In the genomic region with DNA sequence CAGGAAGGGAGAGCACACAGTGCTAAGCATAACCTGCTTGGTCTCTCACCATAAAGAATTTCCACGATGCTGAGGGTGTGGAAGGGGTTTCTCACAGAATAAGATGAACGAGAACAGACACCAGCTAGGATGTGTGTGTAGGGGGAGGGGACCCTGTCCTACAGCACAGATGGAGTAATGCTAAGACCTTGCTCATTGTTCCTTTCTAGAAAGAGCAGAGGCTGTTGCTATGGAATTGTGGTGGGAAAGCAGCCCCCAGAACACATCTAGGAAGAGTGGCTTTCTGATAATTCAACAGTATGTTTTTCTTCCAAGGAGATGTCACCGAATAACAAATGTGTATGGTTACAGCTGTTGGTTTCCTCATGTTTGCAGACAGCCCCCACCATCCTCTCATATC, we compare ENCODE assay signal across 10 mouse cellular contexts.
"Had no signal": no experiment of that assay in that cellular context is flagged by ENCODE, and none has a peak within 500 bp of the region (broad histone marks: within the 10 kb centered on the region; RNA-seq: fewer than 3 reads in every experiment).

No protein-coding gene starts in this region.

- H3K27ac ChIP-seq: kidney, postnatal 0 days; limb, embryonic 13.5 days; liver, embryonic 14.5 days; midbrain, embryonic 15.5 days had no signal

- H3K4me3 ChIP-seq: limb, embryonic 13.5 days; midbrain, embryonic 15.5 days had no signal

- ATAC-seq: midbrain, embryonic 15.5 days had no signal

- H3K4me2 ChIP-seq: limb, embryonic 13.5 days; midbrain, embryonic 15.5 days had no signal

- H3K9ac ChIP-seq: limb, embryonic 13.5 days; liver, embryonic 14.5 days; midbrain, embryonic 15.5 days had no signal

- H3K4me1 ChIP-seq: limb, embryonic 13.5 days had no signal

- H3K9me3 ChIP-seq: limb, embryonic 13.5 days; midbrain, embryonic 15.5 days had no signal

- H3K27me3 ChIP-seq: limb, embryonic 13.5 days; midbrain, embryonic 15.5 days had no signal

- DNase-seq: kidney, adult 9 months; kidney, postnatal 36 days; left cerebral cortex, postnatal 4 days; lung, adult 18-20 months; thymus, adult 18-20 months; thymus, postnatal 14 days had no signal

- H3K36me3 ChIP-seq: limb, embryonic 13.5 days; midbrain, embryonic 15.5 days had no signal
